Mouse (Mus musculus) ES-E14 (cell line): Measurements from ENCODE around the gene Abca12. TPM values are rescaled to one million over a fixed set of nuclear protein-coding genes. Genes with fewer than 3 reads are reported as not detected.

Experiments
- DNase-seq: peaks from one replicate; pipeline ENCODE4 v3.0.0-alpha.2; 2013; ENCODE audit warnings: low read depth, low spot score
- H3K27ac ChIP-seq: 2 replicates; pipeline ENCODE4 v1.5.1; 2012; ENCODE audit warnings: low read depth, mild to moderate bottlenecking, low read length, moderate library complexity, mixed read lengths; ENCODE audit not compliant: poor library complexity, insufficient read depth, severe bottlenecking
- H3K36me3 ChIP-seq: 2 replicates; pipeline ENCODE4 v1.6.1; 2012; ENCODE audit warnings: mild to moderate bottlenecking, low read length, moderate library complexity, mixed read lengths; ENCODE audit not compliant: control insufficient read depth, poor library complexity, insufficient read depth, severe bottlenecking
- H3K4me1 ChIP-seq, 2 experiments: fragments of 150-350 bp in 1 of 2; sonication (generic) in 1 of 2; 2 replicates each; pipeline ENCODE4 v1.6.1; 2012; ENCODE audit warnings: low read length in 2 of 2, mild to moderate bottlenecking in 1 of 2, mixed read lengths in 1 of 2; ENCODE audit not compliant: control insufficient read depth in 2 of 2, insufficient read depth in 2 of 2, poor library complexity in 1 of 2
- H3K4me3 ChIP-seq, 2 experiments: fragments of 150-350 bp in 1 of 2; sonication (generic) in 1 of 2; 2 replicates each; pipeline ENCODE4 v1.5.1; 2012; ENCODE audit warnings: low read length in 2 of 2, low read depth in 1 of 2, mild to moderate bottlenecking in 1 of 2, mixed read lengths in 1 of 2; ENCODE audit not compliant: insufficient read depth in 1 of 2, poor library complexity in 1 of 2, severe bottlenecking in 1 of 2
- H3K9ac ChIP-seq: 2 replicates; pipeline ENCODE4 v1.6.1; 2012; ENCODE audit warnings: low read depth, mild to moderate bottlenecking, low read length, mixed read lengths; ENCODE audit not compliant: poor library complexity, insufficient read depth, severe bottlenecking
- H3K9me3 ChIP-seq: fragments of 150-350 bp; sonication (generic); 2 replicates; pipeline ENCODE4 v1.6.1; 2012; ENCODE audit warnings: low read depth, mild to moderate bottlenecking, low read length; ENCODE audit not compliant: control insufficient read depth, insufficient read depth
- CHD2 ChIP-seq: IDR thresholded peaks from 2 replicates; pipeline ENCODE4 v1.6.1; 2014; ENCODE audit warnings: mild to moderate bottlenecking, low read depth, low read length, inconsistent platforms
- HCFC1 ChIP-seq: IDR thresholded peaks from 2 replicates; pipeline ENCODE4 v1.6.1; 2012; ENCODE audit warnings: low read length, inconsistent platforms, borderline replicate concordance; ENCODE audit not compliant: insufficient read depth
- MAFK ChIP-seq: IDR thresholded peaks from 2 replicates; pipeline ENCODE4 v1.6.1; 2014; ENCODE audit warnings: mild to moderate bottlenecking, low read depth, low read length, inconsistent platforms; ENCODE audit not compliant: insufficient read depth
- ZC3H11A ChIP-seq: IDR thresholded peaks from 2 replicates; pipeline ENCODE4 v1.6.1; 2012; ENCODE audit warnings: low read depth, mild to moderate bottlenecking, inconsistent platforms, low read length, borderline replicate concordance
- ZNF384 ChIP-seq: IDR thresholded peaks from 2 replicates; pipeline ENCODE4 v1.6.1; 2012; ENCODE audit warnings: low read depth, low read length, inconsistent platforms
- in situ Hi-C, 2 experiments: fragments of 600-800 bp; cut with MboI; formaldehyde crosslinking; loops; one replicate each; pipeline ENCODE4 v1.15.1; 2025; ENCODE audit warnings: low sequenced_read_pairs in 2 of 2, inconsistent platforms in 1 of 2; ENCODE audit not compliant: unreplicated experiment in 2 of 2
- total RNA-seq: library from RNA; depleted of rRNA; stranded (reverse); fragments of 300-350 nt; gene quantifications from 2 replicates; pipeline ENCODE4 v1.2.3, GENCODE M21; 2012

Abca12 gene
- total RNA-seq, 1 experiment, result 0.31 TPM

GRCm38 (mm10) chr1:71396105-71396504, 18.6 kb downstream of the Abca12 start:
- in situ Hi-C loops, result no loop called here
- Histone ChIP-seq H3K4me3 (no peak overlapping the region), H3K36me3 (no peaks in the 10 kb centered on the region), H3K9me3 (no peaks in the 10 kb centered on the region), H3K9ac (no peak overlapping the region), H3K27ac (no peak overlapping the region), H3K4me1 (no peaks in the 10 kb centered on the region)
- DNase-seq, result no peak
- no peak for TF ChIP-seq ZNF384
- no peak for TF ChIP-seq MAFK
- TF ChIP-seq HCFC1, result no peak
- no peak for TF ChIP-seq ZC3H11A
- TF ChIP-seq CHD2, result no peak

- TF ChIP-seq ZNF384, result no peak
- no peak for TF ChIP-seq CHD2
- TF ChIP-seq HCFC1, result no peak
- no peak for TF ChIP-seq ZC3H11A
- no peak for TF ChIP-seq MAFK
Observed at GRCm38 (mm10) chr1:71394177-71394576, 20.5 kb downstream of the Abca12 start.

GRCm38 (mm10) chr1:71393489-71393888, 21.2 kb downstream of the Abca12 start:
- Histone ChIP-seq H3K36me3 (no peaks in the 10 kb centered on the region), H3K27ac (no peak overlapping the region), H3K4me3 (no peak overlapping the region), H3K9me3 (no peaks in the 10 kb centered on the region), H3K4me1 (no peaks in the 10 kb centered on the region), H3K9ac (no peak overlapping the region)
- in situ Hi-C loops, result no loop called here
- no peak for DNase-seq
- no peak for TF ChIP-seq CHD2
- no peak for TF ChIP-seq HCFC1
- no peak for TF ChIP-seq MAFK
- no peak for TF ChIP-seq ZC3H11A
- no peak for TF ChIP-seq ZNF384

More at GRCm38 (mm10) chr1:71394177-71394576, 20.5 kb downstream of the Abca12 start:
- in situ Hi-C loops, result no loop called here
- no peak overlapping the region for H3K9ac ChIP-seq
- H3K36me3 ChIP-seq, result no peaks in the 10 kb centered on the region
- H3K27ac ChIP-seq, result no peak overlapping the region
- no peak for DNase-seq
- no peaks in the 10 kb centered on the region for H3K9me3 ChIP-seq
- no peak overlapping the region for H3K4me3 ChIP-seq
- no peaks in the 10 kb centered on the region for H3K4me1 ChIP-seq

GRCm38 (mm10) chr1:71392463-71392862, 22.2 kb downstream of the Abca12 start:
- no peaks in the 10 kb centered on the region for H3K9me3 ChIP-seq
- no peaks in the 10 kb centered on the region for H3K4me1 ChIP-seq
- in situ Hi-C loops, result no loop called here
- no peak overlapping the region for H3K4me3 ChIP-seq
- no peak for DNase-seq
- no peak overlapping the region for H3K27ac ChIP-seq
- TF ChIP-seq ZNF384, result no peak
- TF ChIP-seq HCFC1, result no peak
- no peak for TF ChIP-seq ZC3H11A
- no peak overlapping the region for H3K9ac ChIP-seq
- no peaks in the 10 kb centered on the region for H3K36me3 ChIP-seq

DNA sequence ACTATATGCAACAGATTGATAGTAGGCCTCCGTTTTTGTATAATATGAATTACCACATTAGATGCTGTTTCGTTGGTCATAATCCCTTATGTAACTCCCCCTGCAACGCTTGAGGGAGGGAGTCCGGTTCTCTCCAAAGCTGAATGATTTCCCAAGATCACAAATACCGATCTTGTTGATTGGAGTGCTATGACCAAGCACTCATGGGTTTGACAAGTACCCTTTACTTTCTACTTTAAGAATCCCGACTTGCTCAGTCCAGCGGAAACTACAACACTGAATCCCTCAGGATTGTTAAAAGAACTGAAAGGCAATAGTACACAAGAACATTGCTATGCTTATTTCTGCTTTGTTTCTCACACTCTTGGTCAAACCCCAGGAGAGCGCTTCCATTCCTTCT, 28.1 kb downstream of the Abca12 start:
- no peaks in the 10 kb centered on the region for H3K4me1 ChIP-seq
- H3K27ac ChIP-seq, result no peak overlapping the region
- H3K9ac ChIP-seq, result no peak overlapping the region
- in situ Hi-C loops, result no loop called here
- no peaks in the 10 kb centered on the region for H3K9me3 ChIP-seq
- no peak for TF ChIP-seq ZC3H11A
- TF ChIP-seq CHD2, result no peak
- TF ChIP-seq HCFC1, result no peak
- no peaks in the 10 kb centered on the region for H3K36me3 ChIP-seq
- H3K4me3 ChIP-seq, result no peak overlapping the region
- DNase-seq, result no peak
